Mouse (Mus musculus) gastrocnemius, adult 2 months (tissue): ENCODE data around the gene Kpnb1. TPM values are rescaled to one million over a fixed set of nuclear protein-coding genes. Genes with fewer than 3 reads are reported as not detected.
A peak's percentile ranks its signal among the peaks of the same experiment; 100 is the strongest.

Source experiments
- DNase-seq: peaks from one replicate; pipeline ENCODE4 v3.0.0; 2022
- H3K27ac ChIP-seq: fragments of 200-600 bp; 2 replicates; pipeline ENCODE4 v1.8.1; 2022; ENCODE audit warnings: mild to moderate bottlenecking
- H3K4me3 ChIP-seq: fragments of 200-600 bp; 2 replicates; pipeline ENCODE4 v1.8.1; 2022; ENCODE audit warnings: mild to moderate bottlenecking, moderate library complexity
- CTCF ChIP-seq: fragments of 200-600 bp; IDR thresholded peaks from 2 replicates; pipeline ENCODE4 v1.8.1; 2022; ENCODE audit warnings: antibody characterized with exemption, mild to moderate bottlenecking, moderate library complexity
- intact Hi-C: fragments of 180-260 bp; cut with DNase I; formaldehyde crosslinking; loops from one replicate; pipeline ENCODE4 v1.15.1; 2025
- total RNA-seq, 2 experiments: library from RNA; stranded (reverse); gene quantifications; 2 replicates each; pipeline ENCODE4 v1.2.3; 2021

The Kpnb1 gene
- total RNA-seq, 2 experiments from 2014 or later: 49.2 to 58.9 TPM

DNA sequence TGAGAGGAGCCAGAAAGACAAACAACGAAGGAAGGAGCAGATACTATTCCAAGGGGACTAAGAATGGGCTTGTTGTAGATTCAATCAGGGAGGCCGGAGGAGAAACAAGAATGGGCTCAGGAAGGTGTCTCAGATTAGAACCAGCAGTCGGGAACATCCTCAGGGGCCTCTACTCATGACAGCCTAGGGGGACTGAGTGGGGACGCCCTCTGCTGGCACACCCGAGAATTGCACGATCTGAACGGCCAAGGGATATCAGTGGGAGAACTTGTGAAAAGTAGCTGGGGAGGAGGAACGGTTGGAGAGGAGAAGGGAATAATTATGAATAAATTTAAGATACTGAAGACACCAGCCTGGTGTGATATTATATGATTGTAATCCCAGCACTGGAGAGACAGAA, 41.0 kb downstream of the Kpnb1 start:
- DNase-seq: peak; percentile 81
- intact Hi-C loops: loop anchor here (1.0 kb wide), 2 partner anchors 45 to 73 kb away; no protein-coding TSS in a partner anchor
- peak; percentile 95 for TF ChIP-seq CTCF
- H3K27ac ChIP-seq: no peak overlapping the region
- H3K4me3 ChIP-seq: no peak overlapping the region; the same call in 1 of the 2 replicates

- intact Hi-C loops: loop anchor here (1.0 kb wide), 2 partner anchors 45 to 73 kb away; no protein-coding TSS in a partner anchor
- no peak for TF ChIP-seq CTCF
- Histone ChIP-seq H3K27ac (no peak overlapping the region), H3K4me3 (no peak overlapping the region)
- DNase-seq: no peak
These were observed 41.7 kb downstream of the Kpnb1 start for GRCm38 (mm10) chr11:97145951-97146350.

GRCm38 (mm10) chr11:97145320-97145719, 42.4 kb downstream of the Kpnb1 start:
- Histone ChIP-seq H3K4me3 (no peak overlapping the region), H3K27ac (no peak overlapping the region)
- DNase-seq: no peak
- TF ChIP-seq CTCF: no peak
- intact Hi-C loops: no loop called here

DNA sequence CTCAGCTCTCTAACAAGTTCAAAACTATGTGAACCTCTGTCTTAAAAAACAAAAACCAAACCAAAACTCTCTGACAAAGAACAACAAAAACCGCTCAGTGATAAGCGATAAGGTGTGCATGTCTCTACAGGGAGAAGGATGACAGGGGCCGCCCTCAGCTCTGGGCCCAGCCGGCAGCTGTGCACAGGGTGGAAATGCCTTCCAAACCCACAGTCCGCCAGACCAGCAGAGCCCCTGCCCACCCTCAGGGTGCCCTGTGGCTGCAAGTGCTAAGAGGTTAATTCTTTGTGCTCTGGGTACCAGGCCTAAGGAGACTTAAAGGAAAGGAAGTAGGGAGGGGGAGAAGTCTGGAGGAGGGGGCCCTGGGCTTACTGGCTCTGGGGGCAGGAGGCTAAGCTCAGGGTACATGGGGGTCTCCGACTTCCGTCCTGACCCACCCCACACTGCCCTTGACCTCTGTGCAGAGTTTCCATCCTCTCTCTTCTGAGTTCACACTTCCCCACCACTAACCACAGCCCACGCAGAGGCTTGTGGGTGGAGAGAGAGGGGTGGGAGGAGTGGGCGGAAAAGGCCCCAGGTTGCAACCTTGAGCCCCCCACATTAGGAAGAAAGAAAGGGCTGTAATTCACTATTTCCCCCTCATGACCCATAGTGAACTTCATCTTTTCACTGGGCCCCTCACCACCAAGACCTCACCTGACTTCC, 44.3 kb downstream of the Kpnb1 start:
- no peak for TF ChIP-seq CTCF
- H3K27ac ChIP-seq: no peak overlapping the region
- no peak for DNase-seq
- no peak overlapping the region for H3K4me3 ChIP-seq
- intact Hi-C loops: no loop called here

DNA sequence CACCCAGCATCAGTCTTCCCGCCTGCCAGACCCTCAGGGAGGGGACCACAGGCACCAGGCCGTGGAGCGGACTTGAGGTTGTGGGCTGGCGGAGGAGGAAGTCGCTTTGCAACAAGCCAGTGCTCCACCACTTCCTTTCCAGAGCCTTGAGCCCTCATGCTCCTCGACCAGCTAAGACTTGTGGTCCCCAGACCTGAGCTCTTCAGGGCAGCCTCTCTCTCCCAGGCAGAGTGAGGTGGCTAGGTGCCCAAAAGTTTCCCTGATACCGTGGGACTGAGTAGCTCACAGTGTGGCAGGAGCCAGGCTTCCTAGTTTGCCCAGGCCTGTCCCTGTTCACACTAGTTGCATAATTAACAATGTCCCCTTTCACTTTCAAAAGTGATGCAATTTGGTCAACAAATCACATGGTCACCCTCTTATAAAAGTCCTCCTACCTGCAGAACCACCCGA, 45.5 kb downstream of the Kpnb1 start:
- Histone ChIP-seq H3K27ac (peak overlapping the region; percentile 40), H3K4me3 (no peak overlapping the region)
- intact Hi-C loops: no loop called here
- TF ChIP-seq CTCF: no peak
- no peak for DNase-seq

- intact Hi-C loops: no loop called here
- TF ChIP-seq CTCF: no peak
- no peak for DNase-seq
- H3K4me3 ChIP-seq: no peak overlapping the region
- H3K27ac ChIP-seq: no peak overlapping the region
These were observed 46.9 kb downstream of the Kpnb1 start for GRCm38 (mm10) chr11:97140811-97141210.

DNA sequence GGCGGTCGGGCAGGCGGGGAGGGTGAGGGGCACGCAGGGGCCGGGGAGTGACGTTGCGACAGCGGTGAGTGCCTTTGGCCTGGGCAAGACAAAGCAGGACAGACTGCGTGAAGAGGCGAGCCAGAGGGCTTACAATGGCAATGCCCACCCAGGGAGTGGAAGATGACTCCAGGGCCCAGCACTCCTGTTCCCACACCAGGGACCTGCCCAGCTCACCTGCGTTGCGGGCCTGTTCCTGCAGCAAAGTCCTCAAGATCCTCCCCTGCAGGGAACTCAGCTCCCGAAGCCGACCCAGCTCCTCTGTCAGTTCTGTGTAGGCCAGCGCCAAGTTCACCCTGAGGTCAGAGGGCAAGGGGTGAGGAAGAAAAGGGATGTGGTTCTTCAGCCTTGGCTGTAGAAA, 48.4 kb downstream of the Kpnb1 start:
- Histone ChIP-seq H3K4me3 (peak overlapping the region; percentile 66), H3K27ac (peak overlapping the region; percentile 41; the same call in 1 of the 2 replicates)
- no peak for DNase-seq
- intact Hi-C loops: no loop called here
- no peak for TF ChIP-seq CTCF

DNA sequence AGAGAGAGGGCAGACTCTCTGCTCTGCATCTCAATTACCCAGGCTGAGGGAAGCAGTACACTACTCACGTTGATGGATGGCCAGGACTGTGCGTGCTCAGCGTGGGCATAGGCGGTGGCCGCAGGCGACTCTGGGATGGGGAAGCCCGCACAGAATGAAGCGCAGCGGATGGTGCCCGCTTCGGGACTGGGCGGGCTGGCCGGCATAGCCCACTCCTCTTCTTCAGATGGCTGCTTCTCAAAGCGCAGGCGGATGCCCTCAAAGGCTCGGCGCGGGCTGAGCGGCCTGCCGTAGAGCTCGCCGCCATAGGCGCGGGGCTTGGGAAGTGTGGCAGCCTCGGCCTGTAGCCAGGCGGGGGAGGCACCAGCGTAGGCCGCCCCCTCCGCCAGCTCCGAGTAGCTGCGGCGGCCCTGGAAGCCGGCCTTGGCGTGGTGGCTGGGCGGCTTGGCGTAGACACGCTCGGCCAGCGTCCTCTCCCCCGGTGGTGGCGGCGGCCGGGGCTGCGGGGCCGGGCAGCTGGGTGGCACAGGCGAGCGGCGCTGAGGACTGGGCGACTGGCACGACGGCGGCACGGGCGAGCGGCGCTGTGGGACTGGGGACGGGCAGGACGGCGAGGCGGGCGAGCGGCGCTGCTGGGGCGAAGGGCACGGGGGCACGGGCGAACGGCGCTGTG, 49.0 kb downstream of the Kpnb1 start:
- peak overlapping the region; percentile 41; the same call in 1 of the 2 replicates for H3K27ac ChIP-seq
- DNase-seq: peak; percentile 65
- H3K4me3 ChIP-seq: peak overlapping the region; percentile 66
- intact Hi-C loops: no loop called here
- TF ChIP-seq CTCF: no peak; the same call in 1 of the 2 replicates

DNA sequence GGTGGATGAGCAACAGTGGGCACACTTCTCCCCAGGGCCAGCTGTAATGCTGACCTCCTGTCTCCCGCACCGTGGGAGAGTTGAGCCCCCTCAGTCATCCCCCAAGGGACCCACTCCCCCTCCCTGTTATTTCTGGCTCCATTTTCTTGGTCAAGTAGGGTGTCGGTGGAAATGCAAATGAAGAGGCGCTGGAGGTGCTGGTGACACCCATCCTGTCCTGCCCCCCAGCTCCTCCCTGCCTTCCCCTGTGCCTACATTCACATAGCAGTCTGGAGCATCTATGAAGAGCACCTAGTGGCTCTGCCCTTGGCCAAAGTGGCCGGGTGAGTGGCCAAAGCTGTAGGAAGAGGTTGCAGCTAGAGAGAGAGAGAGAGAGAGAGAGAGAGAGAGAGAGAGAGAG, 54.4 kb downstream of the Kpnb1 start:
- DNase-seq: no peak
- Histone ChIP-seq H3K27ac (no peak overlapping the region), H3K4me3 (no peak overlapping the region)
- no peak for TF ChIP-seq CTCF
- intact Hi-C loops: no loop called here

DNA sequence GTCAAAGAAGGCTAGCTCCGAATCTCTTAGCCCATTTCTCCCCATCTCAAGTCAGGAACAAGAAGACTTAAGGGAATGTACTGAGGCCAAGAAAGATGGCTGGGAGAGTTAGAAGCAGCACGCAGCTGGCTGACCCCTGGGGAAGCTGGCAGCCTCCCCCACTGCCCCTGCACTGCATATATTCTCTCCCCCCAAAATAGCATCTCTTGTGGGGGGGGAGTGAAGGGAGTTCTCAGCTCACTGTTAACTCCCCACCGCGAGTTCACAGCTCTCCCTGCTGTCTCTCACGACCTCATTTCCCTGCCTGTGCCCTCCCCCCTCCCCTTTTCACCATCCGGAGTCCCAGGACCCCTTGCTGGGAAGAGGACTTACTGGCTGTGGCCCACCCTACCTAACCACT, 55.5 kb downstream of the Kpnb1 start:
- TF ChIP-seq CTCF: no peak
- Histone ChIP-seq H3K4me3 (no peak overlapping the region), H3K27ac (no peak overlapping the region)
- DNase-seq: no peak
- intact Hi-C loops: no loop called here

GRCm38 (mm10) chr11:97131683-97132082, 56.0 kb downstream of the Kpnb1 start:
- DNase-seq: no peak
- intact Hi-C loops: no loop called here
- Histone ChIP-seq H3K4me3 (no peak overlapping the region), H3K27ac (no peak overlapping the region)
- TF ChIP-seq CTCF: no peak

GRCm38 (mm10) chr11:97130318-97130717, 57.4 kb downstream of the Kpnb1 start:
- no peak for DNase-seq
- H3K4me3 ChIP-seq: no peak overlapping the region
- TF ChIP-seq CTCF: no peak
- intact Hi-C loops: no loop called here
- no peak overlapping the region for H3K27ac ChIP-seq

DNA sequence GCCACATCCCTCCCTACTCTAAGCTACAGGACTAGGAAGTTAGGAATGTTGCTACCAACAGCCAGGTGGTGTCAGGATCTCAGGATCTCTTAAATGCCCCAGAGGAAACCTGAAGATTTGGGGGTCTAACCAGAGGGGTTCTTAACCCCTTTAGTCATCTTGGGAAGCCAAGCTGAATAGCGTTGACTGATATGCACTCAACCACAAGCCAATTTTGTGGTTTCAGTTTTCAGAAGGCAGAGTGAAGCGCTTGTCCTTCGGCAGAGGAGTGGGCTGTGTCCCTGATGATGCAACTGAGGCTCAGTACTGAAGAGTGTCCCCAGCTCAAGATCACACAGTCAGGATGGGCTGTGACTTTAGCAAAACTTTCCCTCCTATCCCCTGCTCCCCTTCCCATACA, 58.7 kb downstream of the Kpnb1 start:
- Histone ChIP-seq H3K4me3 (no peak overlapping the region), H3K27ac (no peak overlapping the region)
- no peak for TF ChIP-seq CTCF
- intact Hi-C loops: no loop called here
- no peak for DNase-seq
